Mouse (Mus musculus): Measurements from ENCODE around the gene 7530416G11Rik.

7530416G11Rik gene

DNA sequence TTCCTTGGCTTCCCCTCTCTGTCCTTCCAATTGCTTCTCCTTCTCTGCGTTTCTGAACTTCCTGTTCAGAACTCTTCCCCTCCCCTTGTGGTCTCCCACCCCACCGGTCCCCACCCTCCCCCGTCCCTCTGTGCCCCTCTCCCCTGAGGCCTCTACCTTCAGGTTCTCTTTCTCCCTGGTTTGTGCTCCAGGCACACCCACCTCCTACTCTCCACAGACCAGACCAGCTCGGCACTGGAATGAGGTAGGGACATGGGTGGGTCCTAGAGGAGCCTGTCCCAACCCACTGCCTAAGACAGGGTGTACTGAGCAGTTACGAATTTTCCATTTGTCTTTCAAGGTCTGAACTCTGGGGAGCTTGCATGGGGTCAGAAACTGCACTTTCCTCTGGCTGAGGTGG is 23.1 kb downstream of the 7530416G11Rik start:
- no peak for DNase-seq (ENCODE audit: low spot score in 2 of 2)

DNA sequence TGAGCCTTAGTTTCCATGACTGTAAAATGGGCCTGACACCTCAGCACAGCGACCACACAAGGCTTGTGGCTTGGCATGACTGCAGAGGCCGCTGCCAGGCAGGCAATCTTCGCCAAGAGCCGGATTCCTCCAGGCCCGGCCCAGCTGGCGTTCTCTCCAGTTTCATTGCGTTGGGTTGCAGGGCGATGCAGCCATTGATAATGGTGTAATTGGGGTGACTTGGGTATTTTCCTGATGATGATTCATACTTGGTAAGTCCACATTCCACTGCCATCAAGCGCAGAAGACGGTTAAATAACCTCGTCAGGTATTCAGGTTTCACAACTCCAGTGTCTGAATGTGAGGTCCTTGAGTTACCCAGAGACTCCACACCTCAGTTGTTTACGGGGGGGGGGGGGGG is 23.7 kb downstream of the 7530416G11Rik start:
- DNase-seq (ENCODE audit: low spot score in 2 of 2) = peak in 1 of 2 experiments; percentile 51

- peak; percentile 59 to 78 for DNase-seq (ENCODE audit: low spot score in 2 of 2)
These were observed 25.4 kb downstream of the 7530416G11Rik start for GRCm38 (mm10) chr15:85477584-85477983.

- DNase-seq (ENCODE audit: low spot score in 2 of 2) = peak in 1 of 2 experiments; percentile 73
These were observed 28.3 kb downstream of the 7530416G11Rik start for GRCm38 (mm10) chr15:85474697-85475096.

DNA sequence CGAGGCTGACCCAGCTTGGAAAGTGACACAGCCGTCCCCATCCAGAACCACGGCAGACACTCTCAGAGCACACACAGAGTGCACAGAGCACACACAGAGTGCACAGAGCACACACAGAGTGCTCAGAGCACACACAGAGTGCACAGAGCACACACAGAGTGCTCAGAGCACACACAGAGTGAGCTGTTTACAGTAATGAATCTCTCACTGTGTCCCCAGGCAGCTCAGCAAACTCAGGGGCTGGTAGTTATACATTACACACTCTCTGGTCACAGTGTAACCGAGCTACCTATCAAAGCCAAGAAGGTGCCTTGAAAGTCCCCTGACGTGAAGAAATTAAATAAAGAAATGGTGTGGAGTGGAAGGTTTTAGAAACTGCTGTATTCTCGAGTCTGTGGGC is 33.6 kb downstream of the 7530416G11Rik start:
- DNase-seq (ENCODE audit: low spot score in 2 of 2) = no peak

DNA sequence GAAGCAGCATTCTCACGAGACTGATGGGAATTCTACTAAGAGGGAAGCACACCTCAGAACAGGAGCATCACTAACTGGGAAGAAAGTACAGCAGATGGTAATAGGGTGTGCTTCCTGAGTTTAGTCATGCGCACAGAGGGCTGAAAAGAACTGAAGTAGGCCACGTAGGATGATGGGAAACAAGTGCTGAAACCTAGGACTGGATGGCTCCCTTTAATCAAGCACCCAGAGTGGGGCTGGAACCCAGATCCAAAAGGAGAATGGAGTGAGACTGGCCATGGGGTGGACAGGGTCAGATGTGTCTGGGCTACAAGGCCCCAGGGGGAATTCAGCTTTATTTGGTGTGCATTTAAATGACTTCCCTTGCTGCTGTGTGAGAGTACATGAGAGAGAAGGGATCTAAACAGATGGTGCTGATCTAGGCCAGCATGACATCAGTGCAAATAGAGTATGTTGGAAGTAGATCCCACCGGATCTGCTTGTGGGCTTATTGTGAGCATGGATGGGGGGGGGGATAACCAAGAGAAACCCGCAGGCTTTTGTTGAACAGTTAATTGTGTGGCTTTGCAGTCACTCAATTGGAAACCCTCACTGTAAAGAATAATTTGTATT is 36.5 kb downstream of the 7530416G11Rik start:
- no peak for DNase-seq (ENCODE audit: low spot score in 2 of 2)

- no peak for DNase-seq (ENCODE audit: low spot score in 2 of 2)
These were observed 38.0 kb downstream of the 7530416G11Rik start for GRCm38 (mm10) chr15:85464823-85465565.

DNA sequence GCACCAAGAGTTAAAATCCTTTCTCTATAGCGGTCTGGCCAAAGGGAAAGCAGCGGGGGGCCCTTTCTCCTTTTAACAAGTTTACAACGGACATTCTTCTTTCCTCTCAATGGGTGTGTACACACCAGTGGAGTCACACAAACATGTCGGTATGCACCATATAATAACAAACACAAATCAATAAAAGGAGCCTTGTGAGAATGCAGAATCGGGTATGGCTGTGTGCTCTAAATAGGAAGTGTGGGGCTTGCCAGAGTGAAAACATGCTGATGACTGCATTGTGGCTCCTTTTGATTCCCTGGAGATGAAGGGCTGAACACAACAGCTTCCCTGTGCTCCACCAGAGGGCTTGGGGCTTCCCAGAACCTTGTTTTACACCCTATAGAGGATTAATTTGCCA is 38.8 kb downstream of the 7530416G11Rik start:
- DNase-seq (ENCODE audit: low spot score in 2 of 2) = no peak

- DNase-seq (ENCODE audit: low spot score in 2 of 2) = no peak
These were observed 39.8 kb downstream of the 7530416G11Rik start for GRCm38 (mm10) chr15:85463027-85463790.

GRCm38 (mm10) chr15:85462138-85462537 is 40.9 kb downstream of the 7530416G11Rik start:
- DNase-seq (ENCODE audit: low spot score in 2 of 2) = no peak

DNA sequence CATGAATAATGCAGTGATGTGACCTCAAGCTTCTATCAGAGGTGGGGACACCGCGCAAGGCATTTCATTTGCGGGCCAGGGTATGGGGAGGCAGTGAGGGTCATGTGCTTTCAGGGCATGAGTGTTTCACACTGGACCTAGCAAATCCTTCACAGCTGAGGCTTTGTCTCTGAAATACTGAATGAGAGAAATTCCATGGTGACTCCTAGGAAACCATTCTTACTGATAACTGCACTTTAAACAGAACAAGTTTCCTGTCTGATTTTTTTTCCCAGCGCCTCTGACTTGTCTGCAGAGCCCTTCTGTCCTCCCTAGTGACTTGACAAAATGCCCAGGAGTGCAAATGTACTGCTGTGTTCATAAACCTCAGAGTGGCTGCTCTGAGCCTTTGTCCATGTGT is 41.5 kb downstream of the 7530416G11Rik start:
- DNase-seq (ENCODE audit: low spot score in 2 of 2) = no peak

DNA sequence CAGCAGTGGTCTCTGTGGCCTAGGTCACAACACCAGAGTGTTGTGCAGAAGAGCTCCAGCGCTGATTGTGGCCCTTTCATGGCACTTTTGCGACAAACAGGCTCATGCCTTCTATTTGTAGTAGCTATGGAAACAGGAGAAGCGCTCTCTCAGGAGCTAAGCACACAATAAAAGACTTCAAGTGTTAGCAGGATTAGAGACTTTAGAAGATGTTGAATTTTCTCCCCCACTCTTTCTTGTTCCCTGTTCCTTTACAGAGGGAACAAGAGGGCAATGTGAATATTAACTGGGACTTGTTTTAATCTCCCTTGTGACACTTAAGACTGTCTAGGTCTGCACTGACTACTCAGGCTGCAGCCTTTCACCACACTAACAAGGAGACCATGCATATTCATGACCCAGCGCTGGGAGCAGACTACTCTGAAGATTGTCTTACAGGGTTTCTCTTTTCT is 44.4 kb downstream of the 7530416G11Rik start:
- no peak for DNase-seq (ENCODE audit: low spot score in 2 of 2)

DNA sequence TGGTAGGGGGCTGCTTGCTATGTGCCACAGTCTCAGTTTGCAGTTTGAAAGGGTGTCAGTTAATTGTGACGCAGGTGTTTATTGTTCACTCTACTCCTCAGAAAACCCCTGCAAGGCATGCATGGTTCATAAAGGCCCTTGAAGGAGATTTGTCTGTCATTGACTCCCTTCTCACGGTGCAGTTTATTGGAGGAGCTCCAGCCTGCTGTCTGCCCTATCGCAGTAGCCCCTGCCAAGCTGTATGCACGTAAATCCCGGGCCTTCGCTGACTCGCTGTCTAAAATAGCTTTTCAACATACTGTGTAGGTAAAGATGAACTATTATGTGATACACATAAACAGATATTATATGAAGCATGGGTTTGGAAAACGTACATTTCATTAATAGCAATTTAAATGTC is 45.2 kb downstream of the 7530416G11Rik start:
- no peak for DNase-seq (ENCODE audit: low spot score in 2 of 2)

DNA sequence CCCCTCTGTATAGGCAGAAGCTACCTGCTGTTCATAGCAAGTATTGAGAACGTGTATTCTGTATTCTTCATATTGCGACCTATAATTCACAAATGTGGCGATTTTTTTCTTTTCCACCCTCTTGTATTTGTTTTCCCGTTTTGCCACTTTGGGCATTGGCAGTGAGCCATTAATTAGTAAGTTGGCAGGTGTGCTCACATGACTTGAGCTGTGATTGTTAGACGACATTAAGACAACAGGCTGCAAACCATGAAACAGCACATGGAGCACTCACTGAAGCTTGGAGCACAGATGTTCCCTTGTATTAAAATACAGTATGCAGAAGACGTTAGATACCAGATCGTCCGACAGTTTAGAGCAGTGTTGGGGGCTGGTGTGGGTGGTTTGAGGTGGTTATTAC is 46.1 kb downstream of the 7530416G11Rik start:
- DNase-seq (ENCODE audit: low spot score in 2 of 2) = no peak

DNA sequence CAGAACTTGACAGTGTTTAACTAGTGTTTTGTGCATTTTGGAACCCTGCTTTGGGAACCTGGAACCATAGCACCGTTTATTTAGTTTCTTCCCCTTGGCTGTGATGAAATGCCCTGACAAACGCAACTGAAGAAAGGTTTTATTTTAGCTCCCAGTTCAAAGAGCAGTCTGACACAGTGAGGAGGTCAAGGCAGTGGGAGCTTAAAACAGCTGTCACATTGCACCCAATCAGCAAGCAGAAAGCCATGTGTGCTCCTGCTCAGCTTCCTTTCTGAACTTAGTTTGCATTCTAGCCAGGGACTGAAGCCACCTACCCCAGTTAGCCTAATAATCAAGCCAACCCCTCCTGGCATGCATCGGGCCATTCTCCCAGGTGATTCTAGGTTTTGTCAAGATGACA is 56.4 kb downstream of the 7530416G11Rik start:
- DNase-seq (ENCODE audit: low spot score in 2 of 2) = no peak

Measured in cerebellum, postnatal 4 days (tissue).